Mouse (Mus musculus): ENCODE measurements around the gene Ppard.
A peak's percentile ranks its signal among the peaks of the same experiment; 100 is the strongest.

Ppard gene

DNA sequence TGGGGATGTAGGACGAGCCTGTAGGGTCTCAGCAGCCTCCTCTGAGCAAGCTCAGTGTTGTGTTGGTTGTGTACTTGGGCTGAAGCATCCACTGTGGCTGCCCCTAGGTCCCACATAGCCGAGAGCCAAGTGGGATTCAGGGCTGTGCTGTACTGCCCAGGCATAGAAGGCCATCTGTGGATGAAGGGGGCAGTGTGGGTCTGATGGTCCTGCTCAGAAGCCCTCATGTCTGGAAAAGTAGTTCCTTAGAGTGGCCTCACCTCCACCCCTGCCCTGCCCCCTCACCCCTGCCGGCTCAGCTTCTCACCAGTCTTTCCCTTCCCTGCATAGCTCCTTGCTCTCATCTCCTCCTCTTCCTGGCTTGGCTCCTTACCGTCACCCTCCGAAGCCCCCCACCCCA is 23.2 kb downstream of the Ppard start:
- no peak for DNase-seq (ENCODE audit: extremely low spot score)

- DNase-seq (ENCODE audit: extremely low spot score) = peak; percentile 49
These were observed 24.3 kb downstream of the Ppard start for GRCm38 (mm10) chr17:28256651-28257328.

- DNase-seq (ENCODE audit: extremely low spot score) = no peak
These were observed 25.8 kb downstream of the Ppard start for GRCm38 (mm10) chr17:28258325-28258724.

- DNase-seq (ENCODE audit: extremely low spot score) = no peak
These were observed 27.5 kb downstream of the Ppard start for GRCm38 (mm10) chr17:28259890-28260542.

GRCm38 (mm10) chr17:28260543-28260909 is 28.0 kb downstream of the Ppard start:
- no peak for DNase-seq (ENCODE audit: extremely low spot score)

DNA sequence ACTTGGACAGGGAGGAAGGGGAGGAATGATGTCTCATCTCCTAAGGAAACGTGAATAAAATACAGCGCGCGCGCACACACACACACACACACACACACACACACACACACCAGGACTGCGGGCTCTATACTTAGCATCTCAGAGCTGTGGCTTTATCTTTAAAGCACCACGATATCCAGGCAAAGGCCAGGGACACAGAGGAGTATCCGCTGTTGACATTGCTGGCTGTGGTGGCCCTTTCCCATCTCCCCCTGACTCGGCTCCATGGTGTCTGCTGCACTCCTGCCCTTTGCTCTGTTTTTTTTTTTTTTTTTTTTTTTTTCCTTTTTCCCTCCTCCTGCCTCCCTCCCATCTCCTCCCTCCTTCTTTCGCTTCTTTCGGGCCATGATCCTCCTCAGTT is 29.3 kb downstream of the Ppard start:
- DNase-seq (ENCODE audit: extremely low spot score) = no peak

DNA sequence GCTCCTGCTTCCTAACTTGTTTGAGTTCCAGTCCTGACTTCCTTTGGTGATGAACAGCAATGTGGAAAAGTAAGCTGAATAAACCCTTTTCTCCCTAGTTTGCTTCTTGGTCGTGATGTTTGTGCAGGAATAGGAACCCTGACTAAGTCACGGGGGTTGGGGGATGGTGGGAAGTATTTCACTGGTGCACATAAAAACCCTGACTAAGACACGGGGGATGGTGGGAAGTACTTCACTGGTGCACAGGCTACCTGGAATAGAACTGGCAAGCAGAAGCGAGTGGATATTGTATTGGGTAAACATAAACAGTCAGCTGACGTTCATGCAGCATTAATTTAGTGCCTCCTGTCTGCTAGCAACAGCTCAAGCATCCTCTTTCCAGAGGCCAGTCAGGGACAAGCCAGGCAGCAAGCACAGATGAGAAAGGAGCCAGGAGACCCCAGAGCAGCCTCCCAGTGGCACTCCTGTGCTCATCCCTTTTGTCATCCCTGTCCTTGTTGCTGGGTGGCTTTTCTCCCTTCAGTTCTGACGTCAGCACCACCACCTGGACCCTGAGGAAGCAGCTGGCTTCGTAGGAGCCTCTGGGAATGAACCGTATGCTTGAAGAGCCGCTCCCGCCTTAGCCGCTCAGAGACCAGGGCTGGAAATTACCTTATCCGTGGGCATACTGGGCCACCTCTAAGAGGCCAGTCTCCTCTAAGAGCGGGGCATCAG is 30.8 kb downstream of the Ppard start:
- no peak for DNase-seq (ENCODE audit: extremely low spot score)

- no peak for DNase-seq (ENCODE audit: extremely low spot score)
These were observed 34.8 kb downstream of the Ppard start for GRCm38 (mm10) chr17:28267251-28267650.

- DNase-seq (ENCODE audit: extremely low spot score) = no peak
These were observed 37.7 kb downstream of the Ppard start for GRCm38 (mm10) chr17:28270165-28270564.

GRCm38 (mm10) chr17:28271537-28272266 is 39.2 kb downstream of the Ppard start:
- no peak for DNase-seq (ENCODE audit: extremely low spot score)

GRCm38 (mm10) chr17:28272281-28272680 is 39.8 kb downstream of the Ppard start:
- DNase-seq (ENCODE audit: extremely low spot score) = no peak

GRCm38 (mm10) chr17:28272837-28273236 is 40.3 kb downstream of the Ppard start:
- DNase-seq (ENCODE audit: extremely low spot score) = no peak

- DNase-seq (ENCODE audit: extremely low spot score) = no peak
These were observed 42.2 kb downstream of the Ppard start for GRCm38 (mm10) chr17:28274739-28275138.

DNA sequence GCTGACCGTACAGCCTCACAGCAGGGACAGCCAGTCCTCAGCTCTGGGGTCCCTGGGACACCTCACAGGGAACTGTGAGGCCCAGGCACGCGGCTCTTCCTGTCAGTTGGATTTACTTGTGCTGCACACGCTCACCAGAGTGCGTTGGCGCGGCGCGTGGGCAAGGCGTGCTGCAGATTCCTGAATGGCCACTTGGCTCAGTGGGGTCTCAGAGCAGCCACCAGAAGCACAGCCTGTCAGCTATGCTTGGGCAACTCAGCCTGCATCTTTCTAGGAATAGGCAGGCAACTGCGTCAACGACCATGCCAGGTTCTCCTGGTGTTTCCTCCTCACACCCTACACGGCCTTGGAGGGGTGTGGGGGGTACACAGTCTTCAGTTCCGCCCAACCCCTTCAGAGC is 44.7 kb downstream of the Ppard start:
- DNase-seq (ENCODE audit: extremely low spot score) = no peak

DNA sequence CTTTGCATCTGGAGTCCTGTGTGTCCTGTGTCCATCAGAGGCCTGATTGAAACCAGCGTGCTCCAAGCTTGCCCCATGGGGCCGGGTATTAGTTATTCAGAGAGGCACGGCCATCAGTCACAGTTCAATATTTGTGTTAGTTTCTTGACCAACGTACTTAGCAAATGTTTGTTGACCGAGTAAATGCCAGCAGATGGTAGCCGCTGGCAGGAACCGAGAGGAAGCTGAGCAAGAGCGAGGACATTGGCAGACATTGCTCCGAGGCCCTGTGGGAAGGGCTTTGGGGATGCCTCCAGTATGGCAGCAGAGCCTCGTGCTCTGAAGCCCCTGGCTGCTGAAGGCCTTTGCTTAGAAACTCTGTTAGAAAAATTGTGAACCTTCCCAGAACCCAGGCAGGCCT is 45.2 kb downstream of the Ppard start:
- no peak for DNase-seq (ENCODE audit: extremely low spot score)

- DNase-seq (ENCODE audit: extremely low spot score) = no peak
These were observed 45.7 kb downstream of the Ppard start for GRCm38 (mm10) chr17:28278156-28278555.

DNA sequence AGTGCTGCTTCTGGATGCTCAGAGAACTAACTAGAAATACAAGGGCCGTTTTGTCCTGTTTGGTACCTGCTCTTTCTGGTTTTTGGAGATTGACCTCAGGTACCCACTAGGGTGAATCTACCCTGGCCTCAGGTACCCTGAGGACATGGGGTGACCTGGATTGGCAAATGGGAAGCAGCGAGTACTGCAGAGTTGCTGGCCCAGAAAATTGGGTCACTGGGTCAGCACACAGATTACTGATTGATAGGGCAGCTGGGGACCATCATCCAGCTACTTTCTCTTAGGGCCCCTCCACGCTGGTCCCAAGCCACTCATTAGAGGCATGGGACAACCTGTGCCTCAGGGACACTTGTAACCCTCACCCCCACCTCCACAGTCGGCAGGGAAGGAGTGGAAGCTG is 46.7 kb downstream of the Ppard start:
- DNase-seq (ENCODE audit: extremely low spot score) = no peak

GRCm38 (mm10) chr17:28279780-28280422 is 47.4 kb downstream of the Ppard start:
- no peak for DNase-seq (ENCODE audit: extremely low spot score)

- no peak for DNase-seq (ENCODE audit: extremely low spot score)
These were observed 47.9 kb downstream of the Ppard start for GRCm38 (mm10) chr17:28280423-28280800.

- DNase-seq (ENCODE audit: extremely low spot score) = no peak
These were observed 48.4 kb downstream of the Ppard start for GRCm38 (mm10) chr17:28280831-28281377.

DNA sequence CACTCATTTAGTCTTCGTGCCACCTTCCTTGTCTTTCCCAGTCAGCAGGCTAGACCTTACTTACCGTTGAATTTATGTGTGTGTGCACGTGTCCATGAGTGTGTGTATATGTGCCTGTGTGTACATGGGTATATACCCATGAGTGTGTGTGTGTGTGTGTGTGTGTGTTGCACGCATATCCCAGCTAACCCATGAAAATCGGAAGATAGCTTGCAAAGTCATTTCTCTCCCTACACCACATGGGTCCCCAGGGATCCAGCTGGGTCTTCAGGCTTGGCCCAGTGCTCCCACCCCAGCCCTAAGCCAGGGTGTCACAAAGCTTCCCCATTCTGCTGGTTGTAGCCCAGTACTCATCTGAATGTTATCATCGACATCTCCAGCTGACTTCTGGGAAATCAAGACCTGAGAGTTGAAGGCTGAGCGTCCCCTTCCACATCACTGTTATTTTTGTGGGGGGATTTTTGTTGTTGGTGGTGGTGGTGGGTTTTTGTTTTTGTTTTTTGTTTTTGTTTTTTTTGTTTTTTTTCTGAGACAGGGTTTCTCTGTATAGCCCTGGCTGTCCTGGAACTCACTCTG is 49.5 kb downstream of the Ppard start:
- DNase-seq (ENCODE audit: extremely low spot score) = no peak

Data from embryo, embryonic 9.5 days (tissue).